Mouse (Mus musculus) left cerebral cortex, adult 9 months (tissue): ENCODE measurements at regions not wholly inside any gene's neighbourhood (a gene's known extent, or its start where the extent isn't known, plus 50 kb on each side); places are given as distances from the start of the nearest gene placed in this dataset.

Experiments used
- DNase-seq, 2 experiments: peaks; one replicate each; pipeline ENCODE4 v3.0.0; 2022; ENCODE audit warnings: low spot score in 2 of 2

GRCm38 (mm10) chr8:91961696-91962095 is 159.8 kb upstream of the Irx3 start:
- no peak for DNase-seq

- no peak for DNase-seq
These were observed 153.3 kb upstream of the Irx3 start for GRCm38 (mm10) chr8:91955170-91955569.

GRCm38 (mm10) chr8:91952981-91953380 is 151.1 kb upstream of the Irx3 start:
- no peak for DNase-seq

- DNase-seq, result no peak
These were observed 147.2 kb upstream of the Irx3 start for GRCm38 (mm10) chr8:91949110-91949509.

- no peak for DNase-seq
These were observed 146.5 kb upstream of the Irx3 start for GRCm38 (mm10) chr8:91948173-91948940.

- DNase-seq, result no peak
These were observed 139.1 kb upstream of the Irx3 start for GRCm38 (mm10) chr8:91941005-91941404.

GRCm38 (mm10) chr8:91937227-91937626 is 135.4 kb upstream of the Irx3 start:
- DNase-seq, result peak in 1 of 2 experiments; percentile 5

GRCm38 (mm10) chr8:91930520-91930919 is 128.7 kb upstream of the Irx3 start:
- no peak for DNase-seq

- no peak for DNase-seq
These were observed 124.2 kb upstream of the Irx3 start for GRCm38 (mm10) chr8:91925968-91926524.

GRCm38 (mm10) chr8:91924152-91924551 is 122.3 kb upstream of the Irx3 start:
- DNase-seq, result no peak

- peak in 1 of 2 experiments; percentile 35 for DNase-seq
These were observed 120.5 kb upstream of the Irx3 start for GRCm38 (mm10) chr8:91922211-91922874.

- no peak for DNase-seq
These were observed 116.0 kb upstream of the Irx3 start for GRCm38 (mm10) chr8:91917834-91918233.

GRCm38 (mm10) chr8:91913971-91914370 is 112.1 kb upstream of the Irx3 start:
- DNase-seq, result no peak

- no peak for DNase-seq
These were observed 111.3 kb upstream of the Irx3 start for GRCm38 (mm10) chr8:91913121-91913520.

GRCm38 (mm10) chr8:91909637-91910383 is 107.9 kb upstream of the Irx3 start:
- DNase-seq, result peak in 1 of 2 experiments; percentile 36

- DNase-seq, result no peak
These were observed 107.0 kb upstream of the Irx3 start for GRCm38 (mm10) chr8:91908731-91909353.

- DNase-seq, result no peak
These were observed 105.3 kb upstream of the Irx3 start for GRCm38 (mm10) chr8:91907178-91907577.

- DNase-seq, result no peak
These were observed 99.8 kb upstream of the Irx3 start for GRCm38 (mm10) chr8:91901525-91902281.

- no peak for DNase-seq
These were observed 97.9 kb upstream of the Irx3 start for GRCm38 (mm10) chr8:91899747-91900146.

- no peak for DNase-seq
These were observed 95.5 kb upstream of the Irx3 start for GRCm38 (mm10) chr8:91897381-91897780.

GRCm38 (mm10) chr8:91895987-91896386 is 94.1 kb upstream of the Irx3 start:
- no peak for DNase-seq
